Mouse (Mus musculus): ENCODE measurements at regions not wholly inside any gene's neighbourhood (a gene's known extent, or its start where the extent isn't known, plus 50 kb on each side); places are given as distances from the start of the nearest gene placed in this dataset.

GRCm38 (mm10) chr5:126971284-126971683, 270.3 kb upstream of the Tmem132c start:
- Histone ChIP-seq H3K4me3 (ENCODE audit: low read depth, low read length) (no peak overlapping the region), H3K27ac (ENCODE audit: insufficient read depth, low read length) (no peak overlapping the region), H3K9ac (ENCODE audit: low read depth, poor library complexity, severe bottlenecking) (no peak overlapping the region), H3K9me3 (replicated peaks; ENCODE audit: control insufficient read depth, insufficient read depth, low read length, poor library complexity, severe bottlenecking) (peaks cover 2% of the 10 kb centered on the region), H3K27me3 (ENCODE audit: control insufficient read depth, insufficient read depth, low read length, poor library complexity, severe bottlenecking) (no peaks in the 10 kb centered on the region), H3K36me3 (ENCODE audit: control insufficient read depth, insufficient read depth, low read length, poor library complexity, severe bottlenecking) (no peaks in the 10 kb centered on the region), H3K4me1 (ENCODE audit: control insufficient read depth, insufficient read depth, low read length) (no peaks in the 10 kb centered on the region)
- no peak for TF ChIP-seq POLR2A (IDR thresholded peaks at IDR 0.05; ENCODE audit: insufficient read depth, low read length)
- TF ChIP-seq EP300 (IDR thresholded peaks at IDR 0.05; ENCODE audit: insufficient read depth, low read depth, low read length), result no peak
- TF ChIP-seq CTCF (IDR thresholded peaks at IDR 0.05; ENCODE audit: low read depth, low read length), result no peak

- Histone ChIP-seq H3K4me3 (ENCODE audit: low read depth, low read length) (no peak overlapping the region), H3K9me3 (replicated peaks; ENCODE audit: control insufficient read depth, insufficient read depth, low read length, poor library complexity, severe bottlenecking) (no peaks in the 10 kb centered on the region; the same call in none of the 2 replicates), H3K36me3 (ENCODE audit: control insufficient read depth, insufficient read depth, low read length, poor library complexity, severe bottlenecking) (no peaks in the 10 kb centered on the region), H3K9ac (ENCODE audit: low read depth, poor library complexity, severe bottlenecking) (no peak overlapping the region), H3K4me1 (ENCODE audit: control insufficient read depth, insufficient read depth, low read length) (no peaks in the 10 kb centered on the region), H3K27ac (ENCODE audit: insufficient read depth, low read length) (no peak overlapping the region), H3K27me3 (ENCODE audit: control insufficient read depth, insufficient read depth, low read length, poor library complexity, severe bottlenecking) (no peaks in the 10 kb centered on the region)
- TF ChIP-seq CTCF (IDR thresholded peaks at IDR 0.05; ENCODE audit: low read depth, low read length) (no peak), EP300 (IDR thresholded peaks at IDR 0.05; ENCODE audit: insufficient read depth, low read depth, low read length) (no peak), POLR2A (IDR thresholded peaks at IDR 0.05; ENCODE audit: insufficient read depth, low read length) (no peak)
These were observed 269.6 kb upstream of the Tmem132c start for GRCm38 (mm10) chr5:126971981-126972380.

- Histone ChIP-seq H3K4me1 (ENCODE audit: control insufficient read depth, insufficient read depth, low read length) (no peaks in the 10 kb centered on the region), H3K9ac (ENCODE audit: low read depth, poor library complexity, severe bottlenecking) (no peak overlapping the region), H3K27ac (ENCODE audit: insufficient read depth, low read length) (no peak overlapping the region), H3K9me3 (replicated peaks; ENCODE audit: control insufficient read depth, insufficient read depth, low read length, poor library complexity, severe bottlenecking) (peaks cover 4% of the 10 kb centered on the region), H3K36me3 (ENCODE audit: control insufficient read depth, insufficient read depth, low read length, poor library complexity, severe bottlenecking) (no peaks in the 10 kb centered on the region), H3K4me3 (ENCODE audit: low read depth, low read length) (no peak overlapping the region), H3K27me3 (ENCODE audit: control insufficient read depth, insufficient read depth, low read length, poor library complexity, severe bottlenecking) (no peaks in the 10 kb centered on the region)
- TF ChIP-seq EP300 (IDR thresholded peaks at IDR 0.05; ENCODE audit: insufficient read depth, low read depth, low read length) (no peak), POLR2A (IDR thresholded peaks at IDR 0.05; ENCODE audit: insufficient read depth, low read length) (no peak), CTCF (IDR thresholded peaks at IDR 0.05; ENCODE audit: low read depth, low read length) (no peak)
These were observed 268.2 kb upstream of the Tmem132c start for GRCm38 (mm10) chr5:126973425-126973824.

- peaks cover 4% of the 10 kb centered on the region for H3K9me3 ChIP-seq (replicated peaks; ENCODE audit: control insufficient read depth, insufficient read depth, low read length, poor library complexity, severe bottlenecking)
- H3K4me1 ChIP-seq (ENCODE audit: control insufficient read depth, insufficient read depth, low read length), result no peaks in the 10 kb centered on the region
- H3K9ac ChIP-seq (ENCODE audit: low read depth, poor library complexity, severe bottlenecking), result no peak overlapping the region
- H3K4me3 ChIP-seq (ENCODE audit: low read depth, low read length), result no peak overlapping the region
- H3K27me3 ChIP-seq (ENCODE audit: control insufficient read depth, insufficient read depth, low read length, poor library complexity, severe bottlenecking), result no peaks in the 10 kb centered on the region
- TF ChIP-seq EP300 (IDR thresholded peaks at IDR 0.05; ENCODE audit: insufficient read depth, low read depth, low read length), result no peak
- TF ChIP-seq POLR2A (IDR thresholded peaks at IDR 0.05; ENCODE audit: insufficient read depth, low read length), result no peak
- no peaks in the 10 kb centered on the region for H3K36me3 ChIP-seq (ENCODE audit: control insufficient read depth, insufficient read depth, low read length, poor library complexity, severe bottlenecking)
- H3K27ac ChIP-seq (ENCODE audit: insufficient read depth, low read length), result no peak overlapping the region
These were observed 267.0 kb upstream of the Tmem132c start for GRCm38 (mm10) chr5:126974565-126974964.

GRCm38 (mm10) chr5:126995577-126995976, 246.0 kb upstream of the Tmem132c start:
- Histone ChIP-seq H3K36me3 (ENCODE audit: control insufficient read depth, insufficient read depth, low read length, poor library complexity, severe bottlenecking) (no peaks in the 10 kb centered on the region), H3K27me3 (ENCODE audit: control insufficient read depth, insufficient read depth, low read length, poor library complexity, severe bottlenecking) (no peaks in the 10 kb centered on the region), H3K27ac (ENCODE audit: insufficient read depth, low read length) (no peak overlapping the region), H3K4me1 (ENCODE audit: control insufficient read depth, insufficient read depth, low read length) (no peaks in the 10 kb centered on the region), H3K4me3 (ENCODE audit: low read depth, low read length) (no peak overlapping the region), H3K9ac (ENCODE audit: low read depth, poor library complexity, severe bottlenecking) (no peak overlapping the region), H3K9me3 (replicated peaks; ENCODE audit: control insufficient read depth, insufficient read depth, low read length, poor library complexity, severe bottlenecking) (no peaks in the 10 kb centered on the region)
- TF ChIP-seq EP300 (IDR thresholded peaks at IDR 0.05; ENCODE audit: insufficient read depth, low read depth, low read length), result no peak

GRCm38 (mm10) chr5:127014166-127014565, 227.4 kb upstream of the Tmem132c start:
- Histone ChIP-seq H3K9me3 (replicated peaks; ENCODE audit: control insufficient read depth, insufficient read depth, low read length, poor library complexity, severe bottlenecking) (no peaks in the 10 kb centered on the region), H3K4me3 (ENCODE audit: low read depth, low read length) (no peak overlapping the region), H3K27ac (ENCODE audit: insufficient read depth, low read length) (no peak overlapping the region), H3K27me3 (ENCODE audit: control insufficient read depth, insufficient read depth, low read length, poor library complexity, severe bottlenecking) (no peaks in the 10 kb centered on the region), H3K9ac (ENCODE audit: low read depth, poor library complexity, severe bottlenecking) (no peak overlapping the region), H3K36me3 (ENCODE audit: control insufficient read depth, insufficient read depth, low read length, poor library complexity, severe bottlenecking) (no peaks in the 10 kb centered on the region), H3K4me1 (ENCODE audit: control insufficient read depth, insufficient read depth, low read length) (no peaks in the 10 kb centered on the region)
- TF ChIP-seq EP300 (IDR thresholded peaks at IDR 0.05; ENCODE audit: insufficient read depth, low read depth, low read length) (no peak), POLR2A (IDR thresholded peaks at IDR 0.05; ENCODE audit: insufficient read depth, low read length) (no peak), CTCF (IDR thresholded peaks at IDR 0.05; ENCODE audit: low read depth, low read length) (no peak)

Measured in ES-Bruce4 (cell line).